Mouse (Mus musculus) myocyte (in vitro differentiated cells): ENCODE data around the gene Gon7.

Experiments used
- E2F4 ChIP-seq: IDR thresholded peaks from one replicate; pipeline ENCODE4 v1.6.1; 2011; ENCODE audit warnings: mild to moderate bottlenecking, control low read depth, moderate library complexity; ENCODE audit not compliant: insufficient read depth
- MYOD1 ChIP-seq, 3 experiments: IDR thresholded peaks; one replicate each; pipeline ENCODE4 v1.6.1; 2011; ENCODE audit warnings: control low read depth in 2 of 3, low read depth in 2 of 3, mild to moderate bottlenecking in 2 of 3, moderate library complexity in 1 of 3; ENCODE audit not compliant: insufficient read length in 2 of 3, control insufficient read depth in 1 of 3
- POLR2A ChIP-seq: IDR thresholded peaks from one replicate; pipeline ENCODE4 v1.6.1; 2011; ENCODE audit warnings: low read depth, mild to moderate bottlenecking, control low read depth, moderate library complexity; ENCODE audit not compliant: insufficient read length
- POLR2AphosphoS2 ChIP-seq: IDR thresholded peaks from one replicate; pipeline ENCODE4 v1.6.1; 2011; ENCODE audit warnings: low read depth, control low read depth; ENCODE audit not compliant: insufficient read length

GRCm38 (mm10) chr12:102722966-102723365 is 34.6 kb downstream of the Gon7 start:
- TF ChIP-seq POLR2A (no peak), E2F4 (no peak), POLR2AphosphoS2 (no peak), MYOD1 (IDR thresholded peaks at IDR 0.05; ENCODE audit: control insufficient read depth in 1 of 3, insufficient read length in 2 of 3, low read depth in 2 of 3) (no peak)
